Mouse (Mus musculus) G1E (cell line): ENCODE results near the gene Lef1.

Experiments used
- CTCF ChIP-seq: IDR thresholded peaks from 2 replicates; pipeline ENCODE4 v1.5.1; 2012; ENCODE audit warnings: low read depth, low read length, inconsistent platforms, mixed read lengths
- GATA1 ChIP-seq: IDR thresholded peaks from 2 replicates; pipeline ENCODE4 v1.6.1; 2012; ENCODE audit warnings: borderline replicate concordance, low read length, inconsistent platforms, mixed read lengths
- POLR2AphosphoS5 ChIP-seq: IDR thresholded peaks from 2 replicates; pipeline ENCODE4 v1.6.1; 2012; ENCODE audit warnings: low read depth, low read length, inconsistent platforms; ENCODE audit not compliant: insufficient replicate concordance

GRCm38 (mm10) chr3:131085978-131086377 lies 24.3 kb upstream of the Lef1 start:
- TF ChIP-seq POLR2AphosphoS5, result no peak
- no peak for TF ChIP-seq CTCF
- TF ChIP-seq GATA1, result no peak
